Mouse (Mus musculus): ENCODE results near the gene Sema6d.

Gene Sema6d

DNA sequence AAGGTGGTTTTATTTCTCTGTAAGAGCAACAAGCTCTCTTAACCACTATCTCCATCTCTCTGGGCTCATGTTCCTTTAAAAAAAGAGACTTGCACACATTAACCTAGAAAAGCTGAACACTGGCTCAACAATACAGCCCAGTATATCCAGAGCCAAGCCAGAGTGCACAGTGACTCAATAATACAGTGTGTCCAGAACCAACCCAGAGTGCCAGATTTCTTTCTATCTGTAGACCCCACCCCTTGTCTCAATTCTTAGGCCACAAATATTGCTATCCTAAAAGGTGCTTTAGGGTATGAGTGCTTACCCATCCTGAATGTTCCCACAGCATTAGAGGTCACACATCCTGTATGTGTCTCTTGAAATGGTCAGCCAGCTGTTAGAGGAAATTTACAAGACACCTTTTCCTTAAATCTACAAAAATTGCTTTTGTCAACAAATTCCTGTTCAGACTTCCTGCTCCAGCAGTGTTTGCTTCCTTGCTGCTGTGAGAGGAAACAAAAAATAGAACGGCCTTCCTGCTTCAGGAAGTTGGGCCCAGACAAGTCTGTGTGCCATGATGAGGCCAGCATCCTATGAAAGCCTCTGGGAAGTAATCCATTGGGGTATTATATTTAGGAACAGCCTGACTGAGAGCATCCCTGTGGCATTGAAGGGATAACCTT, 465.1 kb downstream of the Sema6d start:
- DNase-seq (ENCODE audit: low spot score in 2 of 2) = no peak

DNA sequence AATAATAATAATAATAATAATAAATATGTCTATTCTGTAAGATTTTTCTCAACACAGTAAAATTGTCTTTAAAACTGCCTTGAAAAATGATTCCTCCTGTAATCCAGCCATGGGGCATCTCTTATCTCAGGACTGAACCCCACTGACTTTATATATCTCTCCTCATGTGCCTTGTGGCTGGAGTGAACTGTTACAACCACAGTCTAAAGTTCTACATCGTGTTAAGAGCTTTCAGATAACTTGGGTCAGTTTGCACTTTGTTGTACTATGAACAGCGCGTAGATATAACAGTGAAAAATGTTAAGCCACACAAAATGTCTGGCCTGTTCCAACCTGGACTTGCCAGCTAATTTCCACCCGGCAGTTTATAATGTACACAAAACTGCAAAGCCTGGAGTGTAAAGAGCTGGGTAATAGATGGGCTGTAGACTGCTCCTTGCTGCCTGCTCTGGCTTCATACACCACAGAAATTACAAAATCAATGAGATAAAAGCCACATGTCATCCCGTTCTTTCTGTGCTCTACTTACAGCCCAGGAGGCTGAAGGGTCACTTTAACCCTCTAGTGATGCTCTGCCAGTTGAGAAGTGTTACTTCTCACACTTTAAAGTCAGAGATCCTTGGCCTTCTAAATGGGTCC, 467.2 kb downstream of the Sema6d start:
- no peak for DNase-seq (ENCODE audit: low spot score in 2 of 2)

DNA sequence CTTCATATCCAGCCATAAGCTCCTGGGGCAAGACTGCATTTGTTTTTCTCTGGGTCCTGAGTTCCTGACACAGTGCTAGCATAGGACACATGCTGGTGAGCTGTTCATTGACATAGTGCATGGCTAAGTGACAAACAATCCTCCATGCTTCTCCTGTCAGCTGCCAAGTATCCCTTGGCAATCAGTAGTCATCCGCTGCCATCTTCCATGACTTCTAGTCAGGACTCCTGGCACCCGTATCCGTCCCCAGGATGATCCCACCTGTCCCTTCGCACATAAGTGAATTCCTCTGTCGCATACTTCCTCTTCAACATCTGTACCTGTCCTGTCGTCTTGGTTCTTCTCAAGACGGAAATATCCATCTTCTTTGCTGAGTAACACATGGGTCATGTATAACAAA, 468.3 kb downstream of the Sema6d start:
- DNase-seq (ENCODE audit: low spot score in 2 of 2) = no peak

DNA sequence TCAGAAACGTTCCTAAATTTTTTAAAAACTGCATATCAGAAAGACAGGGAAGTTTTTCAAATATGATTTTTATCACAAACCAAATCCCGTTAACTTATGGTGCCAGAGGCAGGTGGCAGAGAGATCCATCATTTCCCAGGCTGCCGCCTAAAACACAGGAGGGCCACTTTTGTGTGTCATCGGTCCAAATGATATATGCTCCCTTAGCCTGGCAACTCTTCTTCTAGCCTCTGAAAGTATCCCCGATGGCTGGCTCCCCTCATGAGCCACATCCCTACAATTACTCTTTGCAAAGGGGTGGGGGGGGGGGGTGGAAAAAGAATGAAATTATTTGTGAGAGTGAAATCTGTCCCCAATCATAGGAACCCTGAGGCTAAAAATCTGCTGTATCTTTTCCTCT, 471.9 kb downstream of the Sema6d start:
- no peak for DNase-seq (ENCODE audit: low spot score in 2 of 2)

DNA sequence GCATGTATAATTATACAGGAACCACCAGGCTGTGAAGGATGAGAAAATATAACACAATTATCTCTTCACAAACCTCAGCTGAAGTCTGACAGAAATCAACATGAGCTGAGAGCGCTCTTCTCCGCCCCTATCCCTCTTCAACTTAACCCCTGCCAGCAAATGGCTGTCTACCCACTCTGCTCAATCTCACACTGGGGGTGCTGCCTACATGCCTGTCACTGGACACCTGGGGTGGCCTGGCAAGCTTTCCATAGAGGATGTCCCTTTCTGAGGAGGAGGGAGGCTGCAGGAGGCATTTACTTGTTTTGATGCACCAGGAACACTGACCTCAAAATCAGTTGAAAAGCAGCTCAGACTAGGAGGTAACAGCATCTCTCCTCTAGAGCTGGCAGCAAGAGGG, 472.3 kb downstream of the Sema6d start:
- peak in 1 of 2 experiments; percentile 13 for DNase-seq (ENCODE audit: low spot score in 2 of 2)

DNA sequence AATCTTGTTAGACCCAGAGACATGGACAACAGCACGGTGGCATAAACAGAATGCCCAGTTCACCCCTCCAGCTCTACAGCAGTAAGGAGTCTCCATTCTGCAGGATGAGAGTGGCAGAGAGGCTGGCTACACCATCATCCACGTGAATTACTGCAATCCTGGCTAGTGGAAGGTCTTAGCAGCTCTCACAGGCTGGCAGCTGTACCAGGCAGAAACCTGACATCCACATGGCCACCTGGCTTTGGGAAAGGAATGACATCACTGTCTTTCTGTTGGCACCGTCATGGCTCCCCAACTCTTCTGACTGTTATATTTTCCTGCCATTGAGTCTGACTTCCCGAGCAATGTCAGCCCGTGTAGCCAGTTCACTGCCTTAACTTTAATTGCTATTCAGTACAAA, 474.0 kb downstream of the Sema6d start:
- DNase-seq (ENCODE audit: low spot score in 2 of 2) = no peak

DNA sequence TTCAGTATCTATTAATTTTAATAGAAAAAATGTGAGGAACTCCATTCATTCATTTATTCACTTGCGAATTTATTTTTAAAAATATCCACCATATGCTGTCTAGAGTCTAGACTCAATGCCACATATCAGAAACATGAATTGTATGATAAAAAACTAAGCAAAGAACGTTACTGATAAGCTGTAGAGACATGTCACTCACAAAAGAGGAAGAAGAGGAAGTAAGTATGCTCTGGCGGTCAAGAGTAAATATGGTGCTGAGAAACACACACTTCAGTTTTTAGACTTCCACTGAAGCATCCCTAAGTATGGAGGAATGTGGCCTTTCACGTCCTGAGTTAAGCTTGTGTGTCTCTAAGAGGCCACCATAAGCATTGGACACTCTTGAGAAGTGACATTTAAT, 484.0 kb downstream of the Sema6d start:
- no peak for DNase-seq (ENCODE audit: low spot score in 2 of 2)

DNA sequence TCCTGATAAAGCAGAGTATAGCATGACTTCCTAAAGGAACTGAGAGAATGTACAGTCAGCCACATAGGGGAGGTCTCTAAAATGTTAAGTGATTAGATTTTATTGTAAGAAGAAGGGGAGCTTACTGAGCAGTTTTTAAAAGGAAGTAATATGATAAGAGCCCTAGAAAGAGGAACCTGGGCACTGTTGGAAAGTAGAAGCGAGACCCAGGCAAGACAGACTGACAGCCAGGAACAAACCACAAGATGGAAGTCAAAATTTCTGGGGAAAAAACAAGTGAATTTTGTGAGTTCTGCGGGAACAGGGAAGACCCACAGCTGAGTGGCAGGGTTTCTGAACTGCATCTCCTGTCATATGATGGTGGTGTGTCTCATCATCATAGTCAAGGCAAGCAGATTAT, 486.3 kb downstream of the Sema6d start:
- no peak for DNase-seq (ENCODE audit: low spot score in 2 of 2)

DNA sequence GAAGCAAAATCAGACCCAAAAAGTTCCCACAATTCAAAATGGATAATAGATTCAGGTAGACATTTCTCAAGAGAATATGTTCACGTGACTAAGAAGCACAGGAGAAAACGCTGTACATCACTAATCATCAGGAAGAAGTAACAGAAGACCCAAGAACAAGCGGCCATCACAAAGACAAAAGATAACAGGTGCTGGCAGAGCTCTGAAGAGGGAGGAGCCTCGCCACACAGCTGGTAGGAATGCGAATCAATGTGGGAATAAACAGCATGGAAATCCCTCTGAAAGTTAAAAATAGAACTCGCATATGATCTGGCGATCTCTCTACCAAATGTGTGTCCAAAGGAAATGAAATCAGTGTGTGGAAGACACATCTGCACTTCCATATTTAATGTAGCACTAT, 493.8 kb downstream of the Sema6d start:
- DNase-seq (ENCODE audit: low spot score in 2 of 2) = no peak

DNA sequence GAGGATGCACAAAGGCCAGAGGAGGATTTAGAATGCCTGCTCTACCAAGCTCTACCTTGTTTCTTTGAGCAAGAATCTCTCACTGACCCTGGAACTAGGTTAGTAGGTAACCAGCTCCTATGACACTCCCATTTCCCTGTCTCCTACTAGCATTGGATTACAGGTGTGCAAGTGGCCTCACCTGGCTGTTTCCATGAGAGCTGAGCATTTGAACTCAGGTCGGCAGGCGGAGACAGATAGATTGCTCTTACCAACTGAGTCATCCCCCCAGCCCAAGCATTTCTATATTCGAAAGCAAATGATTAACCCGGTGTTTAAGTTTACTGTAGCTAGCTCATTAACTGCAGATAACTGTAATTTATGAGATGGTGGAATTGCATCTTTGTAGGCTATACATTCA, 503.0 kb downstream of the Sema6d start:
- DNase-seq (ENCODE audit: low spot score in 2 of 2) = no peak

DNA sequence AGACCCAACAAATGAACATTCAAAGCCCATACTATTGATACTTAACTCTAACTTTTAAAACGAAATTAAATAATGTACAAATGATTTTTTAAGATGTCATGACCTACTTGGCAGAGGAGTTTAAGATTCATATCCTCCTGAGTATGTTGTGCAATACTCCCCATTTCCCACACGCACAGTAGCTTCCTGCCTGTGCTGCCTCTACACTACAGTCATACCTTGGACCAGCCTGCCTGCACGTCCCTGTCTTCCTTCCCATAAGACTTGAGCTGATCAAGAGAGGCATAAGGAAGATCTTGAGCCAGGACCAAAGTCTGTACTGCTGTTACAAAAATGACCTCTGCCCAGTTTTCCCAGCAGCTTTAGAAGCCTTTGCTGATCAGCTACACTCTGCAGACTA, 509.2 kb downstream of the Sema6d start:
- DNase-seq (ENCODE audit: low spot score in 2 of 2) = no peak

DNA sequence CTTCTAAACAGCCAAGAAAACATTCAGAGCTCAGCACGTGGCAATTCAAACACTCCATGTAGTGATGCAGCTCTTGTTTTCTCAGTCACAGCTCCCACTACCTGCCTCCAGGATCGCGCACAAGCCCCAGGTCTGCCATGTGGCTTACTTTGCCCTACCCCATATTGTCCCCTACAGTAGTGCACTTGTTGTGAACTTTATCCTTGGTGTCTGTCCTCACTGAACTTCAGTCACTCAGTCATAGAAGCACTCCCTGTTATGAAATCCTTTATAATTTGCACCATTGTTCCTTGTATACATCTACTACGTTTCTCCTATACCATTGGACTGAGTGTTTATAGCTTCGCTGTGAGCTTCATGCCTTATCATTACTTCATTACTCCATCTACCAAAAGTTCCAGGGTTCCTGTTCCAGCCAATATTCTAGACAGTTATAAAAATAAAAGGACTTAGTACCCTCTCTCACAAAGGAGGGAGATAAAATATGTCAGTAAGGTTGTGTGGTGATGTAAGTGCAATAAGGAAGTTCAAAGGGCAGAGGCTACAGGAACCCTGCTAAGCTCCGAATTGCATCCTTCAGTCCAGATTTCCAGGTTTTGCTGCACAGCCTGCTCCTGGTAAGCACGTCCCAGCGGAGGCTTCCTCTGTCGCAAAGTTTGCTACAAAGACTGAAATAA, 512.1 kb downstream of the Sema6d start:
- no peak for DNase-seq (ENCODE audit: low spot score in 2 of 2)

DNA sequence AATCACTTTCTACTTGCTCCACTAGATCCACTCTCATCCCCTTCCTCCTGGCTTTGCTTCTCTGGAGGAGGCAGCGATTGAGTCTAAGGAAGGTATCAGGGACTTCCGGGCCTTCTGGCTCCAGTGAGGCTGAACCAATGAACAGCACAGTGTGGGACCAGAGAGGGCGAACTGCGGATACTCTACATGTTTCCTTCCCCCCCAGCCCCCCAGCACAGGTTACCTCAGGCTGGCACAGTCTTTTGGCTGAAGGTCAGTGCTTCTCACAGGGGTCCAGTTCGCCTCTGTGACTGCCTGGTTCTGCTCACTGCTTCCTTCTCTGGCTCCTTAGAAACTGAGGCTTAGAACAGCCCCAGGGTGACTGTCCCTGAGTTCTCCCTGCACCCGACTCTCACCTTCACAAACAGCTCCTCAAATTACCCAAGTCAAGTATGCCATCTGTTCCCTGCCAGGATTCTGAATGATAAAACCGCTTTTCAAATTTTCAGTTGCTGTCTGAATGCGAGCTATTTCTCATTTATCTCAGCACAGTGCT, 512.7 kb downstream of the Sema6d start:
- DNase-seq (ENCODE audit: low spot score in 2 of 2) = no peak

DNA sequence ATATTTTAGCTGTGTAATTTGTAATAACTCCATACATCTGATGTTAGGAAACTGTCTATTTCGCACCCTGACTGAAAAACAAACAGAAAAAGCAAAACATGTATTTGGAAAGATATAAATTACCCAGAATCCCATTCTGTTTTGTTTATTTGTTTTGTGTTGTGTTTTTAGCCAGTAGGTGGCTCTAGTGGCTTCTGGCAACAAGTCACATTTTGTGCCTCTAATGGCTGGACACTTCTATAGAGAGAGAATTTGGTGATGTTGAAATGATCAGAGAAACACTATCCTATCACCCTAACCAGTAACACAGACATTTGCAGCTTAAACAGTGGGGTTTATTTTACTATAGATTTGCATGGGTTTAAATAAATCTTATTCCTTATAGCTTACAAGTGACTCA, 515.6 kb downstream of the Sema6d start:
- no peak for DNase-seq (ENCODE audit: low spot score in 2 of 2)

DNA sequence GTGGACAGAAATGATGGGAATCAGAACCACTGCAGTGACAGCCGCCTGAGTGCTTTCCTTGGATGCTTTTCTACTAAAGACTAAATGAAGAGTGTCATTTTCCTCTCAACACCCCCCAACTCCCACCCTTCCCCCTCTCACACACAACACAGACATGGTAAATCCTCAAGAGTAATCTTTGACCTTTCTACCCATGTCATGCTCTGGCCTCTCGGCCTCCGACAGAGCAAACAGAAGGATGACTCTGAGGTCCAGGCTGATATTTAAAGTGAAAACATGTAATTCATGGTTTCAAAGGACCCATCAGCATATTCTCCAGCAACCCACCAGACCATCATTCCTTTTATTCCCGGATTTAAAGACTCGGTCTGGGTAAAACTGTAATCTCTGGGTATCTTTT, 518.2 kb downstream of the Sema6d start:
- DNase-seq (ENCODE audit: low spot score in 2 of 2) = no peak

DNA sequence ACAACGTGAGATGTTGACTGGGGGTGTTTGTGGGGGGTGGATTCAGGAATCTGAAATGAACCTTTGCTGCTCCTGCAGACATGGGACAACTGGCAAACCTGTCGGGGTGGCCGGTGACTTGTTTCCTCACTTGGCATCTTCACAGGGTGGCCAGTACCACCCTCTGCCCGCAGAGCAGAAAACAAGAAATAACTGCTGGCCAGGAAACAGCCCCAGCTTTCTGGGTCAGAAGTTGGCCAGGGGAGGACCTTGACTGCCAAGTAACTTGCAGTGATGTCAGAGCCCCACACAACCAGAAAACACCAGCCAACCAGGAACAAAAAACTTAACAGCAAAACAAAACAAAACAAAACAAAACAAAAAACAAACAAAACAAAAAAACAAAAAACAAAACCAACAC, 518.8 kb downstream of the Sema6d start:
- DNase-seq (ENCODE audit: low spot score in 2 of 2) = no peak

DNA sequence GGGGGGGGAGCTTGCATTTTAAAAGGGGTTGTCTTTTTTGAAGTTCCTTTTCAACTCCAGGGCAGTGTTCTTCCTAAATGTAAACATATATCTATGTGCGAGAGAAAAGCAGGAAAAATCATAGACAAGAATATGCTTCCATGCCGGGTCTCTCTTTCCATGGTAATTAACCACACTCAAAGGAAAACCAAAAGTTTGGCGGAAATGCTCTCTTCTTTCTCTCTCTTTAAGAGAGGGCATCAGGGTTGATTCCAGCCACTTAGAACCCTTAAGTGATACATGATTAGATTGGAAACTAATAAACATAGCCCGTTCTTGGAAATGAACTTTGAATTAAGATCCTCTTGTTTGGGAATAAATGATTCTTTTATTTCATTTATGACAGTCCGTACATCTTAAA, 519.2 kb downstream of the Sema6d start:
- DNase-seq (ENCODE audit: low spot score in 2 of 2) = no peak

DNA sequence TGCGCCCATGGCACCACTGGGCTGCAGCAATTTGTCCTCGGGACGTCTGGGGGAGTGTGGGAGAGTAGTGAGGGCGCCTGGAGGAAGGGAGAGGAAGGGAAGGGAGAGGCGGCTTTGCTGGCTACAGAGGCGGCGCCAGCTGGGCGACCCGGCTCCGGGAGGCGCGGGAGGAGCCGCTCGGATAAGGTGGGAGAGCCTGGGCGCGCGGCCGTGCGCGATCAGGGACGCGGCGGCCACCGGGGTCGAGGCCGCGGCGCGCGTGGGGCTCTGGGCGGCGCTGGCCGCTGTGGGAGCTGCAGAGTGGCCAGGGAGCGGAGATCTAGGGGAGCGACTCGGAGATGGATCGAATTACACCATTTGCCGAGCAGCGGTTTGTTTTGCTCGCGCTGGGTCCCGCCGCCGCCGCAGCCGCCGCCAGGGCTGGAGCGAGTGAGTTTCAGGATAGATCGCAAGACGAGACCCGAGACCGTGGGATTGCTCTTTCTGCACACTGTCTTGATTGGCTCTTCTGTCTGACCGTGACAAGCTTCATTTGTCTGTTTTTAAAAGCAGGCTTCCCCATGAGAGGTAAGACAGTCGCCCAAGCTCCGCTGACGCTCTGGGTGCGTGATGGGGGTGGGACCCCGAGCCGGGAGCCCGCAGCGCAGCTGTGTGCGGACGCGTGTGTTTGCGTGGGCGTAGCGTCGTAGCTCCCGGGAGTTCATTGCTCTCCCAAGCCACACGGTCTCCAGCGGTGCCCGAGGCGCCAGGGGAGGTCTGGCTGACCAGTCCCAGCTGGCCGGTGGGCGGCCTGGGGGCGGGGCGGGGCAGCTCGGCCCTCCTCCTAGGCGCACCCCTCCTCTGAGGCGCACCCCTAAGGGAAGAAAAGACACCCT, 520.2 kb downstream of the Sema6d start:
- peak; percentile 43 to 71 for DNase-seq (ENCODE audit: low spot score in 2 of 2)

DNA sequence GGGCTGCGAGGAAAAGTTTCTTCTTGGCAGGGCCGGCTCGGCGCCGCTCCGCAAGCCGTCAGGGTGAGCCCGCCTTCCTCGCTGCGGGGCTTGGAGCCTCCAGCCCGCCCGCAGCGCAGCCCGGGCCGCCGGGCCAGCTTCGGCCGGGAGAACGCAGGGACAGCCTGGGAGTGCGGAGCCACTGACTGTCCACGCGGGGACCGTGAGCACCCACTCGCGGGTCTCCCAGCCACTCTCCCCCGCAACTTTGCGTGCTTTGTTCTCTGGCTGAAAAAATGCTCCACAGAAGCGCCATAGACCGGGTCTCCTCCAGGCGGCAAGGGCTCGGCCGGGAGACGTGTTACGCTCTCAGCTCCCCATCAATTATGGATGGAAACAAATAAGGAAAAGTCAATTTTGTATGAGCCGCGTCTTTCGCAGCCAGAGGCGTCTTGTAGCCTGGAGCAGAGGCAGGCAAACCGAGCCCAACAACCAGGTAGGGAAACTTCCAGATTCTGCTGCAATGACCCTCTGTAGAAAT, 520.9 kb downstream of the Sema6d start:
- DNase-seq (ENCODE audit: low spot score in 2 of 2) = no peak

DNA sequence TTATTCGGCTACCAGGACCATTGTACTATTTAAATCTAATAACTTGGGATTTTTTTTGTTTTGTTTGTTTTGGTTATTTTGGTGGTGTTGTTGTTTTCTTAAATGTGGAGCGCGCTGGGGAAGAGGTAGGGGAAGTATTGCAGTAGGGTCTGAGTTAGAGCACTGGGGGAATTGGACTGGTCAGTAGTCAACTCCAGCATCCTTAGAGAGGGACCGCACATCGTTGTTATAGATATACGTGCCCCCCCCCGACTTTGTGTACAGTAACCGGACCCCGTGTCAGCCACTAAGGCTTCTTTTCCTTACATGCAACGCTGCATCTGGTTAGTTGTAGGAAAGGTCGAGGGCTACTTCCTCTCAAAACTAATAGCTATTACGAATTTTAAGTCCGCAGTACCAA, 521.5 kb downstream of the Sema6d start:
- DNase-seq (ENCODE audit: low spot score in 2 of 2) = no peak

DNA sequence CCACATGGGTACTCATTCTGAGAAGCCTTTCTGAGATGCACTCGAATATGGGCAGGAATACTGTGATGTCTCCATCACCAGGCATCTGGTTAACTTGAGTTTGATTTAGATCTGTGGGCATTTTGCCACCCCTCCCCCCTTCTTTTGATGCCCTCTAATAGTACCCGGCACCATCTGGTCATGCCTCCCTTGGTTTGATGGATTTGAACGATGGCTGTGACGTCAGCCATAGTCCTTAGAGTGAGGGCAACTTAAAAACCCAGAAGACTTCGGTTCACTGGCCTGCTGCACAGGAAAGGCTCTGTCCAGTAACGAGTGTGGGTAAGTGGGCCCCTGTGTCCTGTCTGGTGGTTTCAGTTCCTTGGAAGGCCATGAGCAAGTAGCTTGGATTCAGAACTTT, 522.5 kb downstream of the Sema6d start:
- DNase-seq (ENCODE audit: low spot score in 2 of 2) = peak in 1 of 2 experiments; percentile 64

Measured in cerebellum, postnatal 4 days (tissue).